Mouse (Mus musculus): ENCODE results near the gene Polr2m.

The Polr2m gene

DNA sequence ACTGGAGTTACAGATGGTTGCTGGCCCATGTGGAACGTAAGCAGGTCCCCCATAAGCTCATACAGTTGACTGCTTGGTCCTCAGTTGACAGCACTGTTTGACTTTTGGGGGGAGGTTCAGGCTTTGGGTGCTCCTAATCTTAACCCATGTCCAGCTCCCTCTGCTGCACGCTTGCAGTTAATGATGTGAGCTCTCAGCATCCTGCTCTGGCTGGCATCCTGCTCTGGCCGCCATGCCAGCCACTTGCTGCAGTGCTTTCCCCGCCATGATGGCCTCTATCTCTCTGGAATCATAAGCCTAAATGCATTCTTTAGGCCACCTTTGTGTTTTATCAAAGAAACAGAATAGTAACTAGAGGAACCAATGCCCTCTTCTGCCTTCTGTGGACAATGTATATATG, 10.2 kb downstream of the Polr2m start:
- DNase-seq (ENCODE audit: low spot score in 2 of 2), result no peak

DNA sequence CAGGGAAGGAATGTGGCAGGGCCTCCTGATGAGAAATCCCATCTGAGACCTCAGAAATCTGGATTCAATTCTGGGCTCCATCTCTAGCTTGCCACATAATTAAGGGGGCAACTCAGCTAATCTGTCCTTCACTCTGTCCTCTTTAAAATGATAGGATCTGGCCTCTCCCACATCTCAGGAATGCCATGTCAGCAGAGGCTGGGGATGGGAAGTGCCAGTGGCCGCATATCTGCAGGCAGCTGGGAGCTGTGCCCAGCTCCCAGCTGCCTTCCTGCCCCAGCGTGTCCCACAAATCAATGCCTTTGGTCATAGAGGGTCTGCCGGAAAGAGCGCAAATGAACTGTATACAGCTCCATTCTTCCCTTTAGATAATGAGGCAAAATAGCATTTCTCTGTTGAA, 18.3 kb downstream of the Polr2m start:
- no peak for DNase-seq (ENCODE audit: low spot score in 2 of 2)

DNA sequence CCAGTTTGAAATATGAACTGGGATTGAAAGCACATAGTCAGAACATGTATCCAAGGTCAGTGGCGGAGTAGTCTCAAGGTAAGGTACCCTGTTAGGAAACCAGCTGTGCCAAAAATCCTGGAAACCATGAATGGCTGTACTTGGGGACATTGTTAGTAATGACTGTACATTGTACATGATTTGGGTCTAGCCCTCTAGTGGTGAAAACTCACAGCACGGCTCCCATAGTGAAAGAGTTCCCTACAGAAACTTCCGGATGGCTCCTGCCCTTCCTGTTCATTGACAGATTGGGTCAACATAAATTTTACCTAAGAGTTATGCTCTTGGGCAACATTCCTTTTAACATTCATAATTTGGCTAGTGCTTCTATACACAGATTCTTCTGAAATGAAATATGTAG, 19.6 kb downstream of the Polr2m start:
- DNase-seq (ENCODE audit: low spot score in 2 of 2), result no peak

DNA sequence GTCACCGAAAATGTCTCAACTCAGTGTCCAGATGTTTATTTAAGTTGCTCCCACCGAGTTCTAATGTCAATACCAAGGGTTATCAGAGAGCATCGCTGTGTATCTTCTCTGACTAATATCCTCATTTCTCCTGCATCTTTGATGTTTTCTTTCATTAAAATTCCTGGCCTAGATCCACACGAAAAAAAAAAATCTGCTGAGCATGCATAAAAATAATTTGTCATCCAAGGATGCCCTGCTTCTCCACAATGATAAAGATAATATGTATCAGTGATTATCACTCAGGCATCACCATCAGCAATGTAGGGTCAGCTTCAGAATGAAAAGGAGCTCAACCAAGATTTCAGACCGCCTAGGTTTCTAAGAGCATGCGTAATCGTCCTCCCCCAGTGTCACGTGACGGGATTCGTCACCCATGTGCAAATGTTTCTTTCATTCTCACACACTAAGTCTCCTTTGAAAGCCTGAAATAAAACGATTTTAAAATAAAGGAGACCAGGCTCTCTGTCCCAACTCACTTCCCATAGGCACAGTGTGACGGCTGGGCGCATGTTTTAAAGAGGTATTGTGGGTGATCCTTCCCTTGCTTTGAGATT, 22.6 kb downstream of the Polr2m start:
- DNase-seq (ENCODE audit: low spot score in 2 of 2), result no peak

DNA sequence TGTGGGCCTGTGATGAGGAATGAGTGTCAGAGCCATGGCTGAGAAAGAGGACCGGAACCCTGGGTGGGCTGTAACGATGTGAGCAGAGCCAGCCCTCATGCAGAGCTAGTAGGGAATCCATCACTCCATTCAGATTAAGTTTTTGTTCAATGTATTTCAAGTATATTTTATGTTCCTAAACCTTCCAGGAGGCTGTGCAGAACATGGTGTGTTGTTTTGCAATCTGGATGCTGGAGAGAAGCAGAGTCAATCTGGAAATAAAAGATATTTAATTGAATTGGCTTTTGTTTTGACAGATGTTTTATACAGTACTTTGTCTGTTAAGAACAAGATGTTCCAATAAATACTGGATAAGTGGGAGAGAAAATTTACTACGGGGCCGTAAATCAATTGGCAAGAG, 29.0 kb downstream of the Polr2m start:
- no peak for DNase-seq (ENCODE audit: low spot score in 2 of 2)

DNA sequence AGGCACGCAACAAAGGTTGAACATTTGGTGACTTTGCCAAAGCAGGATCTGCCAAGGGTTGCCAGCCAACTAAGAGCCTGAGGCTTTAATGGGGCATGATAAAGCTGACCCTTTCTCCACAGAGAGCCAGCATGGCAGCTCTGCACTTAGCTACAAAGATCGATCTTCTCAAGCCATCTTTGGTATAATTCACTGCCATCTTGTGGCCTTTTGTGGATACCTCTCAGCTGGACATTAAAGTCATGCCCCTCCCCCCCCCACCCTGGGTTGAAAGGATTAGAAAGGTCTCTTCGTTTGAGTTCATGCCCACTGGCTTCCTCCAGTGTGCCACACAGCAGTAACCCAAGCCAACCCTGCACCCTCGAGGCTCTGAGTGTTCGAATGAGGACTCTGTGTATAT, 31.8 kb downstream of the Polr2m start:
- no peak for DNase-seq (ENCODE audit: low spot score in 2 of 2)

DNA sequence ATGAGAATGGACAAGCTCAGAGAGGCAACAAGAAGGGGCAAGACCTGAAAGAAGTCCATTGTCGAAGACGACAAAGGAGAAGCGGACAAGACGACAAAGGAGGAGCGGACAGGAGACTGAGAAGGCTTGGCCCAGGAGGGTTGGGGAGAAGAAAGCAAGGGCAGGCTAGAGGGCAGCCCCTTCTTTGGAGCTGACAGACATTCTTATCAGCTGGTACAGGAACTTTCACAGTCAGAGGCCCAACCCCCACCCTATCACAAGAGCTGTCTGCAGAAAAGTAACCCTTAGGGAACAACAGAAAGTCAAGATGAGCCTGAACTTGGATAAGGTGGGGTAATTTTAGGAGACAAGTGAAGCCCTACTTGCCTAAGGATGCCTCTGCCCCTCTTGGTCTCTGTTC, 32.4 kb downstream of the Polr2m start:
- no peak for DNase-seq (ENCODE audit: low spot score in 2 of 2)

DNA sequence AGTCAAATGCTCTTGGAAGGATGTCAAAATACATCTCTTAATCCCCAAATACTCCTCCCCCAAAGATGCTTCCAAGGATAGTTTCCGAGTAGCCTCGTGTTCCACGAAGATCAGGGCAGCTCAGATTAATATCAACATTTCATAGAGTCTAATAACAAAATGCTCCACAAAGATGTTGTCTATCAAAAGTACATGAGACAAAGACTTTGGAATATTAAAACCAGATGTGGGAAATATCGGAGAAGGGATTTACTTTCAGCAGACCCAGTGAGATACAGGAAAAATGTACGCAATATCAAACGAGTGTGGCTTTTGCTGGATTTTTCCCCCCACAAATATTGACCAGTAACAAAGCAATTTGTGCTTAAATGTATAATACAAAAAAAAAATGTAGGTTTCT, 35.1 kb downstream of the Polr2m start:
- no peak for DNase-seq (ENCODE audit: low spot score in 2 of 2)

DNA sequence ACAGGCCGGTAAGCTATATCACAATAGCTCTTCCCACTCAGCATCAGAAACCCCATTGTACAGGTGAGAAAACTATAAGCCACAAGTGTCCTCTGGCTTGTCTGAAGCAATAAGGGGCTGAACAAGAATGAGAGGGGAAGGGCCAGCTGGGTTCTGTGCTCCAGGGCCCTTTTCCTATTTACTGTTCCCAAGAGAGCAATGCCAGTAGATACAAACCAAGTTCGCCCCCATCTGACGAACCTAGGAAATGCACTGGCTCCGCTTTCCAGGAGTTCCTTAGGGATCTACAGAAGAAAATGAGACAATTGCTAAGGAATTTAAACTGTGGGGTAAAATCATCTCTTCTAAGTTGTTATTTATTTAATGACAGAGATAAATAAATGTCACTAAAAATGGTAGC, 38.2 kb downstream of the Polr2m start:
- peak; percentile 46 to 74 for DNase-seq (ENCODE audit: low spot score in 2 of 2)

DNA sequence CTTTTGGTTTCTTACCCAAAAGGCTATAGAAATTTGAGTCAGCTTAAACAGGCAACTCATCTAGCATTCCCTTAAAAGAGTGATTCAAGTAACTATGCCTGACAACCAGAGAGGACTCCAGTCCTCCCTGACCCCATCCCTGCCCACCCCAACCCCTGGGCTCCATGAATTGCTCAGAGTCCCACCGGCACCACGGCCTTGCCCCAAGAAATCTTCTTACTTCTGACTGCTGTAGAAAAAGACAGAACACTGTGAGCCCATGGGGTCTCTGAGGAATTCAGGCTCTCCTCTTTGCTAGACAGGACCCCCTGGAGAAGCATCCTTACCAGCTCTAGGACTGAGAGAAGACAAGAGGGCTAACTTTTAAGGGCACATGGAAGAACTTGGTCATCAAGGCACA, 40.4 kb downstream of the Polr2m start:
- DNase-seq (ENCODE audit: low spot score in 2 of 2), result no peak

DNA sequence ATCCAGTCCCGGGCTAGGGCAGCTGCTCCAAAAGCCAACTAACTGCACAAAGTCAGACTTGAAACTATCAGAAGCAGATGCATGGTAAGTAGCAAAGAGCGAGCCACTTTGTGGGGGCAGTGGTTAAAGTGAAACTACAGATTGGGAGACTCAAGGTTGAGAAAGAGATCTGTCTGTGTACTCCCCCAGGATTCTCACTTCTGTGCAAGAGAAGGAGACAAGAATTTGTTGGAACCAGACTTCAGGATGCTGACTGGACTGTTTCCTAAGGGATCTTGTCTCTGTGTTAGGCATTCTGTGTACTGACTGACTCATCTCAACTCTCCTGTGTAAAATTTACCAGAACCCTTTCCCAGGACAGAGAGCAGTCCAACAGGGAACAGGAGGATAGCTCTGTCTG, 47.6 kb downstream of the Polr2m start:
- no peak for DNase-seq (ENCODE audit: low spot score in 2 of 2)
